Mouse (Mus musculus): ENCODE measurements around the gene Rpe. TPM values are rescaled to one million over a fixed set of nuclear protein-coding genes. Genes with fewer than 3 reads are reported as not detected.
"Not testable (repeated sequence)": the region's sequence is repeated elsewhere in the genome, so short reads cannot be mapped to it uniquely, and the experiment has no call there.

Gene Rpe
- total and polyA plus RNA-seq, 2 experiments from 2014 or later, result 21.6 to 32.7 TPM

- no peaks in the 10 kb centered on the region for H3K9me3 ChIP-seq (ENCODE audit: low read length)
- no peak overlapping the region for H3K4me3 ChIP-seq (ENCODE audit: low read depth, low read length)
- no peaks in the 10 kb centered on the region for H3K36me3 ChIP-seq (ENCODE audit: insufficient read depth)
- DNase-seq, result no peak
- ATAC-seq, result no peak
- no peak for TF ChIP-seq CTCF (IDR thresholded peaks at IDR 0.05; ENCODE audit: low read depth)
- no peaks in the 10 kb centered on the region for H3K27me3 ChIP-seq (ENCODE audit: insufficient read depth, low read length)
- WGBS, result 92% methylated on average over 5 of the region's 5 CpGs
- H3K27ac ChIP-seq (ENCODE audit: low read depth, low read length), result no peak overlapping the region
- no peak overlapping the region for H3K4me2 ChIP-seq (ENCODE audit: low read depth)
- H3K4me1 ChIP-seq (ENCODE audit: insufficient read depth), result no peaks in the 10 kb centered on the region
- H3K9ac ChIP-seq, result no peak overlapping the region
Measured at GRCm38 (mm10) chr1:66682974-66683373, 17.7 kb upstream of the Rpe start.

- Histone ChIP-seq H3K36me3 (ENCODE audit: insufficient read depth) (no peaks in the 10 kb centered on the region), H3K4me1 (ENCODE audit: insufficient read depth) (no peaks in the 10 kb centered on the region), H3K27me3 (ENCODE audit: insufficient read depth, low read length) (no peaks in the 10 kb centered on the region), H3K9me3 (ENCODE audit: low read length) (no peaks in the 10 kb centered on the region), H3K4me2 (ENCODE audit: low read depth) (no peak overlapping the region), H3K9ac (no peak overlapping the region), H3K4me3 (ENCODE audit: low read depth, low read length) (no peak overlapping the region), H3K27ac (ENCODE audit: low read depth, low read length) (no peak overlapping the region)
- WGBS, result 41% methylated on average over 3 of the region's 3 CpGs
- ATAC-seq (peak; percentile 28; the same call in 1 of the 2 replicates), DNase-seq (no peak)
- no peak for TF ChIP-seq CTCF (IDR thresholded peaks at IDR 0.05; ENCODE audit: low read depth)
Measured at GRCm38 (mm10) chr1:66691772-66692171, 8.9 kb upstream of the Rpe start.

GRCm38 (mm10) chr1:66692308-66692707, 8.3 kb upstream of the Rpe start:
- ATAC-seq (0 out of 2 replicates have a peak, but pooled peaks have one; percentile 30), DNase-seq (no peak)
- H3K9me3 ChIP-seq (ENCODE audit: low read length), result no peaks in the 10 kb centered on the region
- H3K4me2 ChIP-seq (ENCODE audit: low read depth), result no peak overlapping the region
- H3K9ac ChIP-seq, result no peak overlapping the region
- TF ChIP-seq CTCF (IDR thresholded peaks at IDR 0.05; ENCODE audit: low read depth), result no peak
- H3K27ac ChIP-seq (ENCODE audit: low read depth, low read length), result 0 out of 2 replicates have a peak overlapping the region, but pooled peaks have one; percentile 37
- no peak overlapping the region for H3K4me3 ChIP-seq (ENCODE audit: low read depth, low read length)
- WGBS, result 51% methylated on average over 1 of the region's 1 CpGs
- no peaks in the 10 kb centered on the region for H3K27me3 ChIP-seq (ENCODE audit: insufficient read depth, low read length)
- no peaks in the 10 kb centered on the region for H3K4me1 ChIP-seq (ENCODE audit: insufficient read depth)
- H3K36me3 ChIP-seq (ENCODE audit: insufficient read depth), result no peaks in the 10 kb centered on the region

GRCm38 (mm10) chr1:66692780-66693392, 7.7 kb upstream of the Rpe start:
- ATAC-seq, result peak; percentile 78
- no peaks in the 10 kb centered on the region for H3K27me3 ChIP-seq (ENCODE audit: insufficient read depth, low read length)
- no peaks in the 10 kb centered on the region for H3K9me3 ChIP-seq (ENCODE audit: low read length)
- H3K4me1 ChIP-seq (ENCODE audit: insufficient read depth), result no peaks in the 10 kb centered on the region
- H3K4me2 ChIP-seq (ENCODE audit: low read depth), result no peak overlapping the region
- no peaks in the 10 kb centered on the region for H3K36me3 ChIP-seq (ENCODE audit: insufficient read depth)
- H3K9ac ChIP-seq, result no peak overlapping the region
- H3K27ac ChIP-seq (ENCODE audit: low read depth, low read length), result no peak overlapping the region
- no peak for TF ChIP-seq CTCF (IDR thresholded peaks at IDR 0.05; ENCODE audit: low read depth)
- H3K4me3 ChIP-seq (ENCODE audit: low read depth, low read length), result no peak overlapping the region
- DNase-seq, result no peak
- WGBS, result 51% methylated on average over 8 of the region's 8 CpGs

- WGBS, result 85% methylated on average over 5 of the region's 5 CpGs
- no peak overlapping the region for H3K27ac ChIP-seq (ENCODE audit: low read depth, low read length)
- H3K36me3 ChIP-seq (ENCODE audit: insufficient read depth), result no peaks in the 10 kb centered on the region
- no peak overlapping the region for H3K4me3 ChIP-seq (ENCODE audit: low read depth, low read length)
- no peak for TF ChIP-seq CTCF (IDR thresholded peaks at IDR 0.05; ENCODE audit: low read depth)
- ATAC-seq, result no peak
- no peaks in the 10 kb centered on the region for H3K27me3 ChIP-seq (ENCODE audit: insufficient read depth, low read length)
- no peak overlapping the region for H3K4me2 ChIP-seq (ENCODE audit: low read depth)
- no peaks in the 10 kb centered on the region for H3K9me3 ChIP-seq (ENCODE audit: low read length)
- no peak overlapping the region for H3K9ac ChIP-seq
- H3K4me1 ChIP-seq (ENCODE audit: insufficient read depth), result no peaks in the 10 kb centered on the region
- no peak for DNase-seq
Measured at GRCm38 (mm10) chr1:66694266-66694665, 6.4 kb upstream of the Rpe start.

- WGBS, result 71% methylated on average over 7 of the region's 7 CpGs
- no peak for DNase-seq
- Histone ChIP-seq H3K9me3 (ENCODE audit: low read length) (no peaks in the 10 kb centered on the region), H3K4me2 (ENCODE audit: low read depth) (no peak overlapping the region), H3K27ac (ENCODE audit: low read depth, low read length) (no peak overlapping the region), H3K27me3 (ENCODE audit: insufficient read depth, low read length) (no peaks in the 10 kb centered on the region), H3K9ac (no peak overlapping the region), H3K4me1 (ENCODE audit: insufficient read depth) (no peaks in the 10 kb centered on the region), H3K4me3 (ENCODE audit: low read depth, low read length) (no peak overlapping the region), H3K36me3 (ENCODE audit: insufficient read depth) (no peaks in the 10 kb centered on the region)
- TF ChIP-seq CTCF (IDR thresholded peaks at IDR 0.05; ENCODE audit: low read depth), result no peak
- no peak for ATAC-seq
Measured at GRCm38 (mm10) chr1:66695296-66695695, 5.3 kb upstream of the Rpe start.

- not testable (repeated sequence) for H3K4me3 ChIP-seq (ENCODE audit: low read depth, low read length); H3K4me2 ChIP-seq (ENCODE audit: low read depth); H3K27ac ChIP-seq (ENCODE audit: low read depth, low read length); H3K4me1 ChIP-seq (ENCODE audit: insufficient read depth); H3K36me3 ChIP-seq (ENCODE audit: insufficient read depth); H3K9ac ChIP-seq; H3K9me3 ChIP-seq (ENCODE audit: low read length); H3K27me3 ChIP-seq (ENCODE audit: insufficient read depth, low read length); ATAC-seq; DNase-seq
- WGBS, result 85% methylated on average over 10 of the region's 10 CpGs
Measured at GRCm38 (mm10) chr1:66699630-66700029, 1.0 kb upstream of the Rpe start.

Data from forebrain, postnatal 0 days (tissue).